8 mouse cellular contexts compared by ENCODE assay signal in the genomic region with DNA sequence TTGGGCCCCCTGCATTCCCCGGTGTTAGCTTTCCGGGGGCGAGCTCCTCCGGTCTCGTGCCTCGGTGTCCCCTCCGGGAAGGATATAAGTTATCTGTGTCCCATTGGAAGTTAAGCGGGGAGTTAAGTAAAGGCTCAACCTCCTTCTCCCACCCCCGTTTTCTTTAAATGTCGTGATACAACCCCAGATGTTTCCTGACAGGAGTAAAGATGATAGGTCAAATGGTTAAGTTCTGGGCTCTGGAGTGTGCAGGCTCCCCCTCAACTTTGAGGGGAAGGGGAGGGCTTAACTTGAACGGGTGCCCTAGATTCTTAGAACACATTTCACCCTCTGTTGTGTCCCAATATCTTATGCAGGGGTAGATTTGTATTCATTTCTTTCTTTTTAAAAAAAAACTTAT. TPM values are rescaled to one million over a fixed set of nuclear protein-coding genes. Genes with fewer than 3 reads are reported as not detected.
DNase-seq lines count a peak whose midpoint lies in the region; ATAC-seq and TF ChIP-seq lines count a peak whose summit lies in the region.

No protein-coding gene starts in this region.

- H3K4me1 ChIP-seq in heart, embryonic 11.5 days (ENCODE audit: control insufficient read depth, insufficient read depth, low read length) = peaks cover 15% of the 10 kb centered on the region
- peaks cover 38% of the 10 kb centered on the region for H3K4me1 ChIP-seq in forebrain, embryonic 13.5 days
- peaks cover 46% of the 10 kb centered on the region for H3K4me1 ChIP-seq in liver, embryonic 15.5 days (replicated peaks)

- peaks cover 86% of the 10 kb centered on the region for H3K79me2 ChIP-seq in C2C12 (ENCODE audit: control insufficient read depth, insufficient read depth)

- H3K79me3 ChIP-seq in C2C12 (ENCODE audit: low read depth) = peaks cover 70% of the 10 kb centered on the region

- peaks cover 29% of the 10 kb centered on the region for H3K36me3 ChIP-seq in heart, embryonic 11.5 days (ENCODE audit: control insufficient read depth, insufficient read depth, low read length)
- peaks cover 60% of the 10 kb centered on the region for H3K36me3 ChIP-seq in C2C12 (ENCODE audit: control insufficient read depth, insufficient read depth)
- H3K36me3 ChIP-seq in forebrain, embryonic 13.5 days (ENCODE audit: poor library complexity, severe bottlenecking) = peaks cover 50% of the 10 kb centered on the region
- H3K36me3 ChIP-seq in liver, embryonic 15.5 days (replicated peaks) = peaks cover 68% of the 10 kb centered on the region

- no peak for TF ChIP-seq CTCF in C2C12 (IDR thresholded peaks at IDR 0.05; ENCODE audit: control insufficient read depth, insufficient read depth, insufficient read length)

- no peak for ATAC-seq in heart, embryonic 11.5 days (replicated peaks; ENCODE audit: insufficient number of reproducible peaks, low FRiP score, low TSS enrichment)
- ATAC-seq in forebrain, embryonic 13.5 days = no peak
- ATAC-seq in liver, embryonic 15.5 days (ENCODE audit: insufficient read depth) = no peak

- H3K27ac ChIP-seq in heart, embryonic 11.5 days (ENCODE audit: low read depth, low read length) = peak overlapping the region; percentile 74
- 0 out of 2 replicates have a peak overlapping the region, but pooled peaks have one; percentile 83 for H3K27ac ChIP-seq in forebrain, embryonic 13.5 days
- H3K27ac ChIP-seq in liver, embryonic 15.5 days (replicated peaks) = peak overlapping the region; percentile 82

- WGBS in heart, embryonic 11.5 days (ENCODE audit: insufficient replicate concordance) = 0% methylated on average over 11 of the region's 11 CpGs
- under 1% methylated on average over 11 of the region's 11 CpGs for WGBS in forebrain, embryonic 13.5 days
- under 1% methylated on average over 11 of the region's 11 CpGs for WGBS in liver, embryonic 15.5 days (ENCODE audit: insufficient replicate concordance)

- peak overlapping the region; percentile 85 for H3K4me3 ChIP-seq in heart, embryonic 11.5 days (ENCODE audit: low read depth, low read length)
- peak overlapping the region; percentile 97 for H3K4me3 ChIP-seq in C2C12 (ENCODE audit: insufficient read depth, poor library complexity, severe bottlenecking)
- peak overlapping the region; percentile 96 for H3K4me3 ChIP-seq in forebrain, embryonic 13.5 days
- peak overlapping the region; percentile 74 for H3K4me3 ChIP-seq in liver, embryonic 15.5 days (replicated peaks)

- peak overlapping the region; percentile 94 for H3K9ac ChIP-seq in heart, embryonic 11.5 days (ENCODE audit: low read depth, low read length)
- H3K9ac ChIP-seq in forebrain, embryonic 13.5 days = peak overlapping the region; percentile 77
- peak overlapping the region; percentile 81 for H3K9ac ChIP-seq in liver, embryonic 15.5 days

- peak overlapping the region; percentile 72 for H3K4me2 ChIP-seq in heart, embryonic 11.5 days
- H3K4me2 ChIP-seq in forebrain, embryonic 13.5 days = peak overlapping the region; percentile 75
- H3K4me2 ChIP-seq in liver, embryonic 15.5 days = peak overlapping the region; percentile 72

- intact Hi-C loops in heart, postnatal 14 days (cut with DNase I) = loop anchor here (2.0 to 10.0 kb wide), 2 partner anchors 24 to 634 kb away; partner anchors contain the start of gene Rae1
- intact Hi-C loops in left cerebral cortex, postnatal 4 days (cut with DNase I) = no loop called here

- no peaks in the 10 kb centered on the region for H3K9me3 ChIP-seq in heart, embryonic 11.5 days (replicated peaks; ENCODE audit: control insufficient read depth, low read length)
- no peaks in the 10 kb centered on the region for H3K9me3 ChIP-seq in forebrain, embryonic 13.5 days (replicated peaks)
- H3K9me3 ChIP-seq in liver, embryonic 15.5 days (replicated peaks) = no peaks in the 10 kb centered on the region

- no peaks in the 10 kb centered on the region for H3K27me3 ChIP-seq in heart, embryonic 11.5 days (ENCODE audit: control insufficient read depth, insufficient read depth, low read length)
- no peaks in the 10 kb centered on the region for H3K27me3 ChIP-seq in C2C12 (ENCODE audit: control insufficient read depth, insufficient read depth, insufficient read length)
- H3K27me3 ChIP-seq in forebrain, embryonic 13.5 days = no peaks in the 10 kb centered on the region
- H3K27me3 ChIP-seq in liver, embryonic 15.5 days = no peaks in the 10 kb centered on the region

- peak overlapping the region; percentile 90 for H3ac ChIP-seq in C2C12 (ENCODE audit: control insufficient read depth, insufficient read length, low read depth)

- no peak for DNase-seq in heart, postnatal 14 days
- DNase-seq in cerebellum, postnatal 4 days (ENCODE audit: low spot score in 2 of 2) = no peak
- DNase-seq in layer of hippocampus, adult 9-11 months = no peak
- no peak for DNase-seq in left cerebral cortex, postnatal 4 days

TF ChIP-seq in C2C12, 6 proteins besides CTCF, POLR2A, EP300 and RAD21:
- TF ChIP-seq CEBPB (IDR thresholded peaks at IDR 0.05; ENCODE audit: low read depth) (no peak), MYOG (IDR thresholded peaks at IDR 0.05; ENCODE audit: control insufficient read depth, extremely low read depth, insufficient read length) (no peak), USF1 (IDR thresholded peaks at IDR 0.05; ENCODE audit: low read depth) (no peak), MYOD1 (IDR thresholded peaks at IDR 0.05; ENCODE audit: control insufficient read depth, insufficient read length, low read depth) (no peak), FOSL1 (IDR thresholded peaks at IDR 0.05; ENCODE audit: insufficient read depth, low read length, poor library complexity, severe bottlenecking) (no peak), MAX (IDR thresholded peaks at IDR 0.05) (no peak)
TF ChIP-seq in C2C12: peak in this region for 0.

RNA-seq across cellular contexts. Expression of gene Cstf1, which starts 0.8 kb away (rescaled TPM):
- polyA plus RNA-seq in heart, embryonic 11.5 days (2014; fragmentation: Nextera tagmentation; extraction: Ambion mirVana) = 34.4 and 34.6 TPM in 2 replicates
- 10 to 100 TPM; 19.3 to 19.6 TPM for total RNA-seq in heart, postnatal 14 days (2021)
- polyA plus RNA-seq in C2C12 (2012; fragmentation: generic; extraction: Trizol) = 51.4 TPM
- 36.8 and 37.9 TPM in 2 replicates for polyA plus RNA-seq in forebrain, embryonic 13.5 days (2015; fragmentation: Nextera tagmentation; extraction: Ambion mirVana)
- polyA plus RNA-seq in liver, embryonic 15.5 days (2015; fragmentation: Nextera tagmentation; extraction: Ambion mirVana) = 20.7 and 20.8 TPM in 2 replicates
- total RNA-seq in left cerebral cortex, postnatal 4 days (2021) = 10 to 100 TPM; 26.5 to 29.8 TPM

RNA-seq across cellular contexts. Expression of gene Aurka, which starts 0.9 kb away (rescaled TPM):
- 112 and 115 TPM in 2 replicates for polyA plus RNA-seq in heart, embryonic 11.5 days (2014; fragmentation: Nextera tagmentation; extraction: Ambion mirVana)
- total RNA-seq in heart, postnatal 14 days (2021) = 1 to 10 TPM; 3.4 to 6.3 TPM
- 121 TPM for polyA plus RNA-seq in C2C12 (2012; fragmentation: generic; extraction: Trizol)
- 100 and 102 TPM in 2 replicates for polyA plus RNA-seq in forebrain, embryonic 13.5 days (2015; fragmentation: Nextera tagmentation; extraction: Ambion mirVana)
- polyA plus RNA-seq in liver, embryonic 15.5 days (2015; fragmentation: Nextera tagmentation; extraction: Ambion mirVana) = 129 and 132 TPM in 2 replicates
- 1 to 10 TPM; 4.7 to 6.8 TPM for total RNA-seq in left cerebral cortex, postnatal 4 days (2021)

RNA-seq across cellular contexts. Expression of gene Cass4, which starts 22.3 kb away (rescaled TPM):
- 0.89 and 0.94 TPM in 2 replicates for polyA plus RNA-seq in heart, embryonic 11.5 days (2014; fragmentation: Nextera tagmentation; extraction: Ambion mirVana)
- total RNA-seq in heart, postnatal 14 days (2021) = under 1 TPM; 0.44 to 0.45 TPM
- 0.02 TPM for polyA plus RNA-seq in C2C12 (2012; fragmentation: generic; extraction: Trizol)
- polyA plus RNA-seq in forebrain, embryonic 13.5 days (2015; fragmentation: Nextera tagmentation; extraction: Ambion mirVana) = 0.05 TPM in 1 of 2 replicates, not detected in the other
- polyA plus RNA-seq in liver, embryonic 15.5 days (2015; fragmentation: Nextera tagmentation; extraction: Ambion mirVana) = 0.61 and 0.63 TPM in 2 replicates
- total RNA-seq in left cerebral cortex, postnatal 4 days (2021) = under 1 TPM; 0.16 to 0.24 TPM

RNA-seq across cellular contexts. Expression of gene Fam210b, which starts 25.9 kb away (rescaled TPM):
- polyA plus RNA-seq in heart, embryonic 11.5 days (2014; fragmentation: Nextera tagmentation; extraction: Ambion mirVana) = 24.1 and 26.6 TPM in 2 replicates
- 1 to 10 TPM; 6.9 to 7.0 TPM for total RNA-seq in heart, postnatal 14 days (2021)
- 2.3 TPM for polyA plus RNA-seq in C2C12 (2012; fragmentation: generic; extraction: Trizol)
- polyA plus RNA-seq in forebrain, embryonic 13.5 days (2015; fragmentation: Nextera tagmentation; extraction: Ambion mirVana) = 39.5 and 41.9 TPM in 2 replicates
- 136 and 142 TPM in 2 replicates for polyA plus RNA-seq in liver, embryonic 15.5 days (2015; fragmentation: Nextera tagmentation; extraction: Ambion mirVana)
- total RNA-seq in left cerebral cortex, postnatal 4 days (2021) = 10 to 100 TPM; 20.7 to 22.8 TPM
